Mouse (Mus musculus) ES-Bruce4 (cell line): ENCODE measurements around the gene Men1.

Experiments
- CTCF ChIP-seq: IDR thresholded peaks from one replicate; pipeline ENCODE4 v1.8.1; 2011; ENCODE audit warnings: low read depth, low read length
- POLR2A ChIP-seq: IDR thresholded peaks from one replicate; pipeline ENCODE4 v1.8.1; 2011; ENCODE audit warnings: low read length; ENCODE audit not compliant: insufficient read depth

- TF ChIP-seq POLR2A (no peak), CTCF (no peak)
Measured at GRCm38 (mm10) chr19:6346023-6346422, 11.2 kb downstream of the Men1 start.
